Mouse (Mus musculus) retina, postnatal 7 days (tissue): Measurements from ENCODE around the gene Fto.

Experiments
- DNase-seq: peaks from one replicate; pipeline ENCODE4 v3.0.0-alpha.2; 2012; ENCODE audit warnings: low read depth, low spot score

The Fto gene

DNA sequence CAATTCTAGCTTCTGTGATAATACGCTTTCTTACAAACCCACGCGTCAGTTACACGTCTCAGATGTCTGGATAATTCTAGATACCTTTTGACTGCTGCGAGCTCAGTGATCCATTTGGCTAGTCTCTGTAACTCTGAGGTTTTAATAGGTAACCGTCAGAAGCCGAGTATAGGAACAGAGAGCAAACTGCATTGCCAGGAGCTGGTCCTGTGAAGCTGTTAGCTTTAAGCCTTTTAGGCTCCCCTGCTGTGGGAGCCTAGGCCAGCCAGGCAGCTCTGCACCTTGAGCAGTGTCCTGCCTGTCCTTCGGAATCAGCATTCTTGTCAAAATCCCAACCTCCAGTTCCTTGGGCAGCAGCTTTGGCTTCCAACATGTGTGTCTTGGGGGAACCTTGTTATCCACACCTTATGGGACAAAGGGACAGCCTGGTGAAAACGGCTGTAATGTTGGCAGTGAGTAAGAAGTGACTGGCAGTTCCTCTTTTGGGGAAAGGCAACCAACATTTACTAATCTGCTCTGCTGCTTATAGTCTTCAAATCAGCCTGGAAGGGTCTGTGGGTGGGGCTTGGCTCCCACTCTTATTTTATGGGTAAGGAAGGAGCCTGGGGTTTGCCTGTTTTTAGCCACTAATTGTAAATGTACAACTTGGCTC lies 77.2 kb downstream of the Fto start:
- DNase-seq: no peak

DNA sequence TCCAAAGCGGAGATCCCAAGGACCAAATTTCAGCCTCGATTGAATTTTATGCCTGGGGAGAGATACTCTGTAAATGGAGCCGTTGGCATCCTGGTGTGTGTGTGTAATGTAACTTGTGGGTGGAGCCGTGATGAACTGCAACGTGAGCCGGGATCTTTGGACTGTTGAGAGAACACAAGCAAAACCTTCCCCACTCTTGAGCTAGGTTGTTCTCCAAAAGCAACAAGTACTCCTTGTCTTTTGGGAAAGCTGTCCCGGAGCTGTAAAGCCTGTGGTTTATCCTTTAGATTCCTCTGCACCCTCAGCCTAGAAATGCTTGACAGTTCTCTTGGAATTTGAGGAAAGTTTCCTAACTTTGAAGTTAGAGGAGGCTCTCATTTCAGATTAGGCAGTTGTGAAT lies 78.9 kb downstream of the Fto start:
- DNase-seq: no peak

GRCm38 (mm10) chr8:91395340-91396055 lies 82.2 kb downstream of the Fto start:
- no peak for DNase-seq

DNA sequence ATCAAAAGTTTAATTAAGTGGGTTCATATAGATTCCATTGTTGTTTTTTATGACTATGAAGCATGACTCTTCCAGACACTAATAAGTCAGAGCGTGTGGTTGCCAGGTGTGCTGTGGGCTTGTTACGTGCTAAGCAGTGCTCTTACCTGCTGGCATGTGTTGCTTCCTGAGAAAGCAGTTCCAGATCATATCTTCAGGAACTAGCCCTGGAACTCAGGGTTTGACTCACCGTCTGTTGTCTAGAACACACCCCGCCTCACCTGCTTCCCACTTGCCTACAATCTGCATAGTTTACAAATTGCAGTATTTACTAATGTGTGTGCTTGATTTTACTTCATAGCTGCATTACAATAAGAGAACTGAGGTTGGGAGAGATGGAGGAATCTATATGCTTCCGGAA lies 84.7 kb downstream of the Fto start:
- no peak for DNase-seq

DNA sequence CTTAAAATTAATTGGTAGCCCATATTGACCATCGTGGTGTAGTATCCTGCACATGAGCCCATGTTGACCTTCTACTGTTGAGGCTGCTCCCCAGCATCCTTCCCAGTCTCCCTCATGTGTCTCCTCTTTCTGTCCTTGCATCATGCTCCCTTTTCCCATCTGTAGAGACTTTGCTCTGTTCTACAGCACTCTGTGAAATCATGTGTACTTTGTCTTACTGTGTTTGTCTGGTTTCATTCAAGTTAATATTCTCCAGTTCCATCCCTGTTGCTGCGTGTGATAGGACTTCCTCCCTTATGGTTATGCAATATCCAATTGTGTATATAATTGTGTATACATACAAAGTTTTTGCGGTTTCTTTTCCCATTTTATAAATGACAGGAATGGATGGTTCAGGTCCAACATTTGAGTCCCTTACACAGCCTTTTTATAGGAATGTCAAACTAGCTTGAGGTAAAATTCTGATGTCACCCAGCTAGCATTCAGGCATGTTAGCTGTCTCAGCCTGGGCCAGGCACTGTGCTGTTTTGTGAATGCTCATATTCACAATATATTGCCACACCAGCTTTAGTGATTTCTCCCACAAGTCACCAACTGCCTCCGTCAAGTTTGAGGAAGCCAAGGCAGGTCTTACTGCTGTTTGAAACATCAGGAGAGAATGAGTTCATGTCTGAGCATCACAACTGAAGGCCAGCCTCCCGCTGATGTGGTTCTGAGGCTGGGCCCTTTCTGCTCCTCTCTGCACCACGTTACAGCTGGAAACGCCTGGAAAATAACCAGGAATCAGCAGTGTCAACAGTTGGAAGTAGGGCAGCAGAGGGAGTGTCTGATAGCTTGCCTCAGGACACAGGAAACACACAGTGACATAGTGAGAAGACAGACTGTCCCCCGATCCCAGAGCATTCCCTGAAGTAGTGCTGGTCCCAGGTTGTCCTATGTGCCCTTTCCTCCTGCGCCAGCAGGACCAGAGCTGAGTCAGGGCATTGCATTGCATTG lies 90.0 kb downstream of the Fto start:
- DNase-seq: no peak

DNA sequence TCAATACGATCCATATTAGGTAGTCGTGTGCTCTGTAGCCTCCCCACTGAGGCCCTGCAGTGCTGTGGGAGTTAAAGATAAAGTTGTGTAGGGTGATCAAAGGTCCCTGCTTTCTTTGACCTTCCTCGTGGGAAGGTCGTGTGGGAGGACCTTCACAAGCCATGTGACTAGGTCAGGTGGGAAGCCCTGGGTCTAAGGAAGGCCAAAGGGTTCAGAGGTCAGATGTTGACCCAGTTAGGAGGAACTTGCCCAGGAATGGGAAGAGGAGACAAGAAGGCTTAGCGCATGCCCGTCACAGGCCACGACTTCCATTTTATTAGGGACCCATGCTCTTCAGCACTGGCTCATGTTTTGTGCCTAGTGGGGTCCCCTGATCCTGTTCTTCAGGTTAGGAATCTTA lies 91.0 kb downstream of the Fto start:
- DNase-seq: no peak

DNA sequence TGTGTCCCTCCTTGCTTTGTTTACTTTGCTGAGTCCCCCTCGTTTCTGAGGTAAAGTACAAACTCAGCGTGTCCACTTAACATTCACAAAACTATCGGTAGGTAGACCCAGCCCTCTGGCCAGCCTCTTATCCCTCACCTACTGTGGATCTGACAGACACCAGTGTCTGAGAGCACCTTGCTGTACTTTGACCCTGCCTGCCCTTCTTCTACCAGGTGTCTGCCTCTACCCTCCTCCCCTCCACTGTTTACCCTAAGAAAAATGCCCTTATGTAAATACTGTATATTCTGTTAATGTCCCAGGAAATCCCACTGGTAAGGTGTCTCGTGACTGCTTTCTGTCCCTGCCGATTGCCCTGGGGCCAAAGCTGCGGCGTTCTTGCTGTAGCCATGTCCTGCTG lies 91.8 kb downstream of the Fto start:
- no peak for DNase-seq

- DNase-seq: no peak
Observed at GRCm38 (mm10) chr8:91406624-91407290, 93.4 kb downstream of the Fto start.

DNA sequence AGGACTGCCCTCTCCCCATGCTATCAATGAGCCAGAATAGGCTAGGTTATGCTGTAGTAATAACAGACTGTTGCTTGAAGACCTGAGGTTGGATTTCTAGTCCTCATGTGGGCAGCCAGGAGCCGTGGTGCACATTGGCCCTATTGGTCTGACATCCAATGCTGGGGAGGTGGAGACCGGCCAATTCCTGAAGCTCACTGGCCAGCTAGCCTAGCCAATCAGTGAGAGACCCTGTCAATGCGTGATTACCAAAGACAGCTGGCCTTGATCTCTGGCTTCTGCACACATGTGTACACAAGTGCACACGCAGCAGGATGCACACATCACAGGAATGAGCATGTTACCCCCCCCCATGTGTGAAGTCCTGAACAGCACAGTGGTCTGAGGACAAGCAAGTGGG lies 94.6 kb downstream of the Fto start:
- no peak for DNase-seq

DNA sequence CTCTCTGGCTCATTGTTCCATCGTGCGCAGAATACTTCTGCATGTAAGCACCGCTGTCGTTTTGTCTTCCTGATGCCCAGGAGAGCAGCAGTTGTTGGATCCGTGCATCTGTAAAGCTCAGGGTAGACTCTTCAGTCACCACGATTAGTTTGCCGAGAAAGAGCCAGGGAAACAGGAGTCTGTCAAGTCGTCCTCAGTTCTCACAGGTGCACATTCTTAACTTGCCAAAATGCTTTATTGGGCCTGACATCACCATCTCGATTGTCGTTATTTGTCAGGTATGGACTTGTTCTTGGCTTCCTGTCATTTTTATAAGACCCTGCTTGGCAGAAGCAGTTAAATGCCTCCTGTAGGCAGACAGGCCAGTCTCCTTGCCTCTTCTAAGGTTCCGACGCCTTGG lies 96.7 kb downstream of the Fto start:
- no peak for DNase-seq

- no peak for DNase-seq
Observed at GRCm38 (mm10) chr8:91424491-91425074, 111.3 kb downstream of the Fto start.

DNA sequence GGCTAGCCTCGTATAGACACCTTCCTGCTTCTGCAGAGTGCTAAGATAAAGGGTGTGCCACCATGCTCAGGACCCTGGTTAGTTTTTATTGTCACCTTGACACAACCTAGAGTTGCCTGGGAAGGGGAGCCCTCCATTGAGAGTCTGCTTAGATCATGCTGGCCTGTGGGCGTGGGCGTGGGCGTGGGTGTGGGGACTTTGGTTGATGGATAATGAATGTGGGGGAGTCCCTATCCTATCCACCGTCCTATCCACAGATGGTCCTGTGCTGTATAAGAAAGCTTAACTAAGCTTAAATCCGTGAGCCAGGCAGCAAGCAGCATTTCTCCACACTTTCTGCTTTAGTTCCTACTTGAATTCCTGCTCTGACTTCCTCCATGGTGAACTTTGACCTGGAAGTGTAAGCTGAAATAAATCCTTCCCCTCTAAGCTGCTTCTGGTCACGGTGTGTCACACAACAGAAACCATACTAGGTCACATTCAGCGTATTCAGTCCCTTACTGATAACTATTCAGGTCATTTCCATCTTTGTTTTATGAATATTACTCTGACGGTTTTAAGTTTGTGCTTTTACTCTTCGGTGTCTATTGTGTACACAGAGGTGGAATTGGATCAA lies 112.0 kb downstream of the Fto start:
- no peak for DNase-seq

- DNase-seq: no peak
Observed at GRCm38 (mm10) chr8:91426496-91426895, 113.2 kb downstream of the Fto start.

GRCm38 (mm10) chr8:91430333-91430940 lies 117.1 kb downstream of the Fto start:
- no peak for DNase-seq

- no peak for DNase-seq
Observed at GRCm38 (mm10) chr8:91436036-91436435, 122.7 kb downstream of the Fto start.

GRCm38 (mm10) chr8:91443911-91444310 lies 130.6 kb downstream of the Fto start:
- no peak for DNase-seq

GRCm38 (mm10) chr8:91444636-91445410 lies 131.5 kb downstream of the Fto start:
- DNase-seq: no peak

DNA sequence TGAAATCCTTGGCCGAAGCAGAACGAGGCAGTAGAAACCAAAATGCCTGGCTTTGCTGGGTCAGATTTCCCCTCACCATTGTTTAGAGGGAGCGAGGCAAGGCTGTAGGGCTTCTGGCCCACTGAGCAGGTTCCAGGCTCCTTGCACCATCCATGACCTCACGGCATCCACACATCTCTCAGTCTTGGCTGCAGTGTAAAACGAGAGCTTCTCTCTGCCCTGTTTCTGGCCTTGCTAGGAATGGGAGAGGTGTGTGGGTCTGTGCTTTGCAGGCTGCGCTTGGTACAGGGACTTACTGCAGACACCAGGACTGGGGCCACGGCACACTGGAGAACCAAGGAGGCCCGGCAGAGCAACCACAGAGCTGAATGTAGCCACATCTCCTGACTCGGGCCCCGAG lies 132.2 kb downstream of the Fto start:
- no peak for DNase-seq

- DNase-seq: no peak
Observed at GRCm38 (mm10) chr8:91446008-91446407, 132.7 kb downstream of the Fto start.
